ENCODE assay signal across 17 mouse cellular contexts in the genomic region with DNA sequence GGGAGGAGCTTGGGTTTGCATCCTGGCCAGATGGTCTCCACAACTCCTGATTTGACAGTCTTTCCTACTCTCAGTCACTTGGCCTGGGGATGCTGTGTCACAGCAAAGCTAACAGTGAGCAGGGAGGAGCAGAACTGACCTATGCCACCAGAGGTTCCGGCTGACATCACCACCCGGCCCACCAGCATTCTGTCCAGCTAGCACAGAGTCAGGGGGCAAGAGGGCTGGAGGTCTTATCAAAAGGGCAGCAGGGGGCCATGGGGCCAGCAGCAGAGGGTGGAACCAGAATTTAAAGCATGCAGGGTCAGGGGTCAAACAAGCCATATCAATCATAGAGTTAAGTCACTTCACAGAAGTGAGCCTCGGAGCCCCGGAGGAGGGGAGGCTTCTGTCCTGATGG. TPM values are rescaled to one million over a fixed set of nuclear protein-coding genes. Genes with fewer than 3 reads are reported as not detected.
DNase-seq lines count a peak whose midpoint lies in the region; ATAC-seq and TF ChIP-seq lines count a peak whose summit lies in the region.
"Had no signal": no experiment of that assay in that cellular context is flagged by ENCODE, and none has a peak within 500 bp of the region (broad histone marks: within the 10 kb centered on the region; RNA-seq: fewer than 3 reads in every experiment).

No protein-coding gene starts in this region.

- H3K9me3 ChIP-seq in heart, embryonic 13.5 days = no peaks in the 10 kb centered on the region
- H3K9me3 ChIP-seq in heart, embryonic 12.5 days (replicated peaks) = no peaks in the 10 kb centered on the region
- H3K9me3 ChIP-seq in embryonic facial prominence, embryonic 10.5 days = no peaks in the 10 kb centered on the region
- H3K9me3 ChIP-seq: G1E; limb, embryonic 12.5 days; lung, embryonic 15.5 days; megakaryocyte, embryonic 14.5 days had no signal

- TF ChIP-seq CTCF in lung, adult 2 months (IDR thresholded peaks at IDR 0.05; ENCODE audit: insufficient read depth, low read length) = no peak

- 0 out of 2 replicates have a peak overlapping the region, but pooled peaks have one; percentile 6 for H3K9ac ChIP-seq in heart, embryonic 13.5 days
- H3K9ac ChIP-seq in heart, embryonic 12.5 days = no peak overlapping the region
- H3K9ac ChIP-seq: limb, embryonic 12.5 days; lung, embryonic 15.5 days had no signal

- no peak for ATAC-seq in heart, embryonic 13.5 days (ENCODE audit: extremely low read depth, insufficient number of reproducible peaks, low FRiP score, low TSS enrichment)
- no peak for ATAC-seq in heart, embryonic 12.5 days (ENCODE audit: insufficient number of reproducible peaks, low FRiP score)

- no peak overlapping the region for H3K27ac ChIP-seq in heart, embryonic 13.5 days (replicated peaks)
- no peak overlapping the region for H3K27ac ChIP-seq in heart, embryonic 12.5 days (ENCODE audit: poor library complexity, severe bottlenecking)
- no peak overlapping the region for H3K27ac ChIP-seq in embryonic facial prominence, embryonic 10.5 days (replicated peaks)
- H3K27ac ChIP-seq: limb, embryonic 12.5 days; lung, embryonic 15.5 days had no signal

- TF ChIP-seq POLR2A in lung, adult 2 months (IDR thresholded peaks at IDR 0.05; ENCODE audit: borderline replicate concordance, extremely low read depth, low read depth, low read length) = no peak

- no peaks in the 10 kb centered on the region for H3K36me3 ChIP-seq in heart, embryonic 13.5 days
- H3K36me3 ChIP-seq in heart, embryonic 12.5 days = no peaks in the 10 kb centered on the region; the same call in 1 of the 2 replicates
- no peaks in the 10 kb centered on the region for H3K36me3 ChIP-seq in embryonic facial prominence, embryonic 10.5 days (replicated peaks)
- H3K36me3 ChIP-seq: G1E; lung, embryonic 15.5 days had no signal

- peaks cover 25% of the 10 kb centered on the region for H3K27me3 ChIP-seq in heart, embryonic 13.5 days (replicated peaks)
- peaks cover 15% of the 10 kb centered on the region; the same call in 1 of the 2 replicates for H3K27me3 ChIP-seq in heart, embryonic 12.5 days (replicated peaks)
- peaks cover 60% of the 10 kb centered on the region for H3K27me3 ChIP-seq in embryonic facial prominence, embryonic 10.5 days (replicated peaks; ENCODE audit: low read depth, poor library complexity, severe bottlenecking)

- 32% methylated on average over 4 of the region's 4 CpGs for WGBS in heart, embryonic 13.5 days
- WGBS in heart, embryonic 12.5 days = 17% methylated on average over 4 of the region's 4 CpGs
- 11% methylated on average over 4 of the region's 4 CpGs for WGBS in embryonic facial prominence, embryonic 10.5 days
- 72% methylated on average over 4 of the region's 4 CpGs for WGBS in lung, adult 2 months

- peaks cover 67% of the 10 kb centered on the region for H3K4me1 ChIP-seq in heart, embryonic 13.5 days
- H3K4me1 ChIP-seq in heart, embryonic 12.5 days (replicated peaks) = peaks cover 58% of the 10 kb centered on the region
- H3K4me1 ChIP-seq in embryonic facial prominence, embryonic 10.5 days = peaks cover 65% of the 10 kb centered on the region
- H3K4me1 ChIP-seq in lung, adult 2 months (ENCODE audit: control insufficient read depth, insufficient read depth, low read length) = 0 out of 2 replicates have a peak, but pooled peaks cover 3% of the 10 kb centered on the region

- peak; percentile 90 for DNase-seq in embryo, embryonic 10 days (ENCODE audit: low spot score)
- DNase-seq in embryonic facial prominence, embryonic 10.5 days (ENCODE audit: low spot score) = peak; percentile 30
- DNase-seq in kidney, postnatal 10 days = peak; percentile 68
- DNase-seq in lung, adult 2 months = no peak
- DNase-seq in ovary, postnatal 10 days (ENCODE audit: low spot score) = no peak
- no peak for DNase-seq in layer of hippocampus, adult 8-10 months (ENCODE audit: low spot score in 2 of 2)
- DNase-seq: adrenal gland, postnatal 10 days; heart, postnatal 4 days; layer of hippocampus, postnatal 36 days; thymus, adult 2 months had no signal

- no peak overlapping the region for H3K4me3 ChIP-seq in heart, embryonic 13.5 days
- H3K4me3 ChIP-seq in heart, embryonic 12.5 days = no peak overlapping the region
- no peak overlapping the region for H3K4me3 ChIP-seq in embryonic facial prominence, embryonic 10.5 days
- H3K4me3 ChIP-seq in lung, adult 2 months (replicated peaks; ENCODE audit: extremely low read depth, low read depth, low read length) = no peak overlapping the region
- H3K4me3 ChIP-seq: limb, embryonic 12.5 days; lung, embryonic 15.5 days; megakaryocyte, embryonic 14.5 days; myocyte had no signal

- no peak overlapping the region for H3K4me2 ChIP-seq in heart, embryonic 13.5 days
- H3K4me2 ChIP-seq in heart, embryonic 12.5 days = no peak overlapping the region
- H3K4me2 ChIP-seq: limb, embryonic 12.5 days; lung, embryonic 15.5 days had no signal

RNA-seq across cellular contexts. Expression of a gene that starts 4.7 kb away (rescaled TPM):
- polyA plus RNA-seq in heart, embryonic 13.5 days (2015; fragmentation: Nextera tagmentation; extraction: Ambion mirVana) = 8.3 and 10.0 TPM in 2 replicates
- 12.4 and 14.0 TPM in 2 replicates for polyA plus RNA-seq in heart, embryonic 12.5 days (2016; fragmentation: Nextera tagmentation; extraction: Ambion mirVana)
- 4.2 and 5.7 TPM in 2 replicates for polyA plus RNA-seq in embryonic facial prominence, embryonic 10.5 days (2016; fragmentation: Nextera tagmentation; extraction: Ambion mirVana)
- polyA plus RNA-seq in lung, adult 2 months (2012; rRNA removed) = 27.2 and 28.1 TPM in 2 replicates
- total RNA-seq in layer of hippocampus, adult 8-10 months (2022) = 10 to 100 TPM; 15.8 to 22.3 (median 19.2) TPM

Comparison
In these comparisons a context has a peak if more than half of its experiments do, and no peak if none do; other contexts are left out.
1. DNase-seq: peak in embryo, embryonic 10 days (single experiment), embryonic facial prominence, embryonic 10.5 days (single experiment) and kidney, postnatal 10 days (single experiment); none in lung, adult 2 months (single experiment), ovary, postnatal 10 days (single experiment) and layer of hippocampus, adult 8-10 months (0 of 2).